Mouse (Mus musculus): Measurements from ENCODE around the gene Gsta3.
"Not testable (repeated sequence)": the region's sequence is repeated elsewhere in the genome, so short reads cannot be mapped to it uniquely, and the experiment has no call there.

Gsta3 gene

DNA sequence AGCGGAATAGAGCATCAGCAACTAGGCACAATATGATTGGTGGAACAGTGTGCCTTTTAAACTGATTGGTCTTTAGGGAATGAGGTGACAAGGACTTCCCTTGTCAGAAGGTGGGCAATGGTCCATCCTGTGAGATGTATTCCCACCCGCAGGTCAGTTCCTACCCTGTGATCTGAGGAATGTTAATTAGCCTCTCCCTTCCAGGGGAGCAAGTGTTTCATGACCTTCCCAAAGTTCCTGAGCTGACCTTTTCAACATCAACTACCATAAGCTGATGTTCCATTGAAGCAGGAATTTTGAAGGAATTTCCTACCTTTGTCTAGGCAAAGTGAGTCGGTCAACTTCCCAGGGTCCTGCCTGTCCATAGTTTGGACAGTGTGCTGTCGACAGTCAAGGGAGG is 13.5 kb downstream of the Gsta3 start:
- no peak for DNase-seq

DNA sequence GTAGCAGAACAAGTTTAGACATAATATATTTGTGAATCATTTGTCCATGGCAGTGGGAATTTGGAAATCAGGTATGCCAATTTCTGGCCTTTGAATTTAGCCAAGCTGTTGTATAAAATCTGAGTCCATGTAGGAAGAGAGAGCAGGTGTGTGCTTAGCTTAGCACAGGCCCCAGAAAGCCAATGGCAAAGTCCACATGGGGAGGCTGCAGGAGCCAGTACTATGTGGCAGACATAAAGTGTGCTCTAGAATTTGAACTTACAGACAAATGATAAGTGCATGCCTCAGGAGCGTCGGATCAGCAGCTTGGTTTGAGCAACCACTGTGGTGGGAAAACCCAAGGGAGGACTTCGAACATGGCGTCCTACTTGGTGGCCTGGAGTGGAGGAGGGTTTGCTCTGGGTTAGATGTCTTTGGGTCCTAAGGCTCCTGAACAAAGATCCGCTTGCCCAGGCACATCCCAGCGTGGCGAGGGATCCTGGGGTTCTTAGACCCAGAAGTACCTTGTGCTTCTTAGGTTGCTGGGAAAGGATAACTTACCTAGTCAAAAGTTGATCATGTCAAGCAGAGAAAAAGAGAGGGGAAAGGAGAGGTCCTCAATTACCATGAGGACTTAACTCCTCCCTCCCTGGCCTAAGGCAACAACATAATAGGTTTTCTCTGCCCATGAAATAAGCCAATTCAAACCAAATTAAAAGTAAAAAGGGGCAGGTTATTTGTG is 15.4 kb downstream of the Gsta3 start:
- DNase-seq, result no peak

DNA sequence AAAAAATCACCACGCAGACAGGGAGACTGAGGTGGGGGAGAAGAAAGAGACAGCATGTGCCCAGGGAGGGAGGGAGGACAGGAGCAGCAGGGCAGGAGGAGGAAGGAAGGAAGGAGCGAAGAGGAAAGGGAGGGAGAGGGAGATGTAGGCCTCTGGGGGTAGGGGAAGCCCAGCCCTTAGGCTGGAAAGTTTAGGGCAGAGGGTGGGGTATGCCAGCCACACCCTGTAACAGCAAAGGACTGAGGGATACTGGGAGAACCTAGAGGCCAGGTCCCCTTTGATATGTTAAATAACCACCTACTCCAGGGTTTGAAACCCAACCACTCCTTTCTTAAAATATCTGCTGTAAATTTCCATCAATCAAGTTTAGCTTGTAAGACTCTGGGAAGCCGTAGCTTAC is 16.0 kb downstream of the Gsta3 start:
- no peak for DNase-seq

DNA sequence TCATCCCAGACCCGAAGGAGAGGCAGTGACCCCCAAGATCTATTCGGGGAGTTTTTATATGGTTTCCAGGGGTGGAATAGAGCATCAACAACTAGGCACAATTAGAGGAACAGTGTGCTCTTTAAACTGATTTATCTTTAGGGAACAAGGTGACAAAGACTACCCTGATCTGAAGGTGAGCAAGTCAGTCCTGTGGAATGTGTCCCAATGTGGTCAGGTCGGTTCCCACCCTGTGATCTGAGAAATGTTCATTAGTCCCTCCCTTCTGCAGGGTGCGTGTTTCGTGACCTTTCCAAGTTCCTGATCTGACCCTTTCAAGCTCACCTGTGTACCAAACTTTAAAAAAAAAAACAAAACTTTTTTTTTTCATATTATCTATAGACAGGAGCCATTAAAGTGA is 16.5 kb downstream of the Gsta3 start:
- DNase-seq, result no peak

DNA sequence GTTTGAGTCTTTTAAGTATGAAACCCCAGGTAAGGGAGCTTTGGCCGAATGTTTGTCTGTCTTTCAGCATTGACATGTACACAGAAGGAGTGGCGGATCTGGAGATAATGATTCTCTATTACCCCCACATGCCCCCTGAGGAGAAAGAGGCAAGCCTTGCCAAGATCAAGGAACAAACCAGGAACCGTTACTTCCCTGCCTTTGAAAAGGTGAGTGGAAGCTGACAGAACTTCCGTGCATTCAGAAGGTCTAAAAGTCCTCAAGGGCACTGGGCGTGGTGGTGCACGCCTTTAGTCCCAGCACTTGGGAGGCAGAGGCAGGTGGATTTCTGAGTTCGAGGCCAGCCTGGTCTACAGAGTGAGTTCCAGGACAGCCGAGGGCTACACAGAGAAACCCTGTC is 19.6 kb downstream of the Gsta3 start:
- DNase-seq, result not testable (repeated sequence)

DNA sequence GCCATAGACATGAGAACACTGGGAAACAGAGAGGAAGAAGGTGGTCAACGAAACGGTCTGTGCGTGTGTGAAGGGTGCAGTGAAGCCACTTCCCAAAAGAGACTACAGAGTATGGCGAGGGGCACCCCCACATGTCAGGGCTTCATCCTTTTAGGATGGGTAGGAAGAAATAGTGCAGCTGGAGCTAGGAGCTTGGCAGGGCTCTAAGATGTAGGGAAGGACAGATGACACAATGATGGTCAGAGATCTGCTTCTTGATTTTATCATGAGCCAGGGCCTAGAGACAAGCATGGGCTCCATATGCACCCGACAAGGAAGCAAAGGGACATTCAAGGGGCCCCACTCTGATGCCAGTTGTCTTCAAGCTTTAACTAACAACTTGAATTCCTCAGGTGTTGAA is 22.0 kb downstream of the Gsta3 start:
- no peak for DNase-seq

DNA sequence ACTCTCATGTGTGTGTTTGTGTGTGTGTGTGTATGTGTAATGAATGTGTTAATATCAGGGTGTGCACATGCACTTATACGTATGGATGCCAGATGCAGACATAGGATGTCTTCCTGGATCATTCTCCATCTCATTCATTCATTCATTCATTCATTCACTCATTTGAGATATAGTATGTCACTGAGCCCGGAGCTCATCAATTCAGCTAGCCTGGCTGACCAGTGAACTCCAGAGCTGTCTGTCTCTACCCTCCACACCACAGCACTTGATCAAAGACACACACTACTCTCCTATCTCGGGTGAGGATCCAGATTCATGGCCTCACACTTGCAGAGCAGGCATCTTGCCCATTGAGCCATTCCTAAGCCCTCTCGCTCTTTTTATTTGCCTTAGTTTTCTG is 23.6 kb downstream of the Gsta3 start:
- no peak for DNase-seq

DNA sequence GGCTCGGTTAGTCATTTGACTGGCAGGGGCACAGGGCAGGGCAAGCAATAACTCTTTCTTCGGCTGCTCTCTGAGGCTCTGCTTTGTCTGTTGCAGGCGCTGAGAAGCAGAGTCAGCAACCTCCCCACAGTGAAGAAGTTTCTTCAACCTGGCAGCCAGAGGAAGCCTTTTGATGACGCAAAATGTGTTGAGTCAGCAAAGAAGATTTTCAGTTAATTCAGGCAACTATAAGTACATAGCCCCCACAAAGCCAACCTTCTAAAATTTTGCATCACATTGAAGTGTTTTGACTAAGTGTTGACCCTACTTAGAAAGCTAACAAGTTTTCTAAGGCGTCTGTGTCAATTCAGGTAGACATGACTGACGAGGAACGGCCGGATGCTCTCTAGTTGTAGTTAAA is 24.4 kb downstream of the Gsta3 start:
- no peak for DNase-seq

DNA sequence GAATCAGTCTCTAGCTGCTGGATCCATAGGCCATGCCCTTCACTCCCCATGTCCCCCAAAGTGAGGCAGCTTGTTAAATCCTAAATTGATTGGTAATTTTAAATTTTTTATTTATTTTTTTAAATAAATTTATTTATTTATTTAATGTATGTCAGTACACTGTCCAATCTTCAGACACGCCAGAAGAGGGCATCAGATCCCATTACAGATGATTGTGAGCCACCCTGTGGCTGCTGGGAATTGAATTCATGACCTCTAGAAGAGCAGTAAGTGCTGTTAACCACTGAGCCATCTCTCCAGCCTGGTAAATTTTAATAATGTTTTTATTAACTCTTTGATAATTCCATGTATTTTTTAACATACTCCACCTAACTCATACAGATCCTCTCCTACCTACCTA is 26.4 kb downstream of the Gsta3 start:
- DNase-seq, result no peak

DNA sequence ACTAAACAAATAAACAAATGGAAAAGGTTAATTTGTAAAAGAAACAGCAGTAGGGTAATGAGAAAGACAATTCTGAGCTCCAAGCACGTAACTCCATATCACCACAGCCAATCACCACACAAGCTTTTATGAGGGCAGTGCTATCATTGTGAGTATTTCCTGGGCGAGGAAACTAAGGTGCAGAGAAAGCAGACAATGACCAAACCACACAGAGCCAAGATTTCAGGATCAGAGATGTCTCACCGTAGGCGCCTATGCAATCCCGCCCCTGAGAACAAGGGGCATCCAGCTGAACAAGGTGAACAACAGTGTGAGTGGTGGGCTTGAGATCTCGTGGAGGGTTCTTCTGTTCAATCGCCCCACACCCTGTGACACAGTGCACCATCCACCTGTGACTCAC is 27.1 kb downstream of the Gsta3 start:
- not testable (repeated sequence) for DNase-seq

DNA sequence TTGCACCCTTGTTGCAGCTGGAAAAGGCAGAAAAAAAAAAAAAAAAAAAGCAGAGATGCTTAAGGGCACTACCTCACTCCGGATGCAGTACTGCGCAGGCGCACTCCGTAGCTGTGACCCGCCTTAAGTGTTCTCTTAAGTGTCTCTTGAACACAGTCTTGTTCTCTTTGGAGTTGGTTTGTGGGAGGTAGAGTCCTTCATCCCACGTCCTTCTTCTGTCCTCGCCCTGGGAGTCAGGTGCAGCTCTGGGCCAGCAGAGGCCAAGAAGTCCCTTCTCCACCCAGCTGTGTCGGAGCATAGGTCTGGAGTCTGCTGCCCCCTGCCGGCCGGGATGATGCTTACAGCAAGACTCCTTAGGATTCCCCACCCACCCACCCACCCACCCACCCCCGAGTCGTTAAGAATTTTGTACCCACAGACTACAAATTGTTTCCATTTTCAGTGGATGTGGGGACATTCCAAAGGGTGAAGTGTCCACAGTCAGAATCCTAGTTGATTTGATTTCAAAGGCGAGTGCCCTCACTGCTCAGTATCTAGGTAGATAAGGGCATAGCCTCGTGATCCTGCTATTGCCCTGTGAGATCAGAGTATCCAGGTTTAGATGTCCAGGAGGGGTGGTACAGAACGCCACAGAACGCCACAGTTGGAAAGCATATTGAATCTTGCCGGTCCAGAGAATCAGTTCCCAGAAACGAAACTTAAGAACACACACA is 31.1 kb downstream of the Gsta3 start:
- peak; percentile 54 to 79 for DNase-seq

DNA sequence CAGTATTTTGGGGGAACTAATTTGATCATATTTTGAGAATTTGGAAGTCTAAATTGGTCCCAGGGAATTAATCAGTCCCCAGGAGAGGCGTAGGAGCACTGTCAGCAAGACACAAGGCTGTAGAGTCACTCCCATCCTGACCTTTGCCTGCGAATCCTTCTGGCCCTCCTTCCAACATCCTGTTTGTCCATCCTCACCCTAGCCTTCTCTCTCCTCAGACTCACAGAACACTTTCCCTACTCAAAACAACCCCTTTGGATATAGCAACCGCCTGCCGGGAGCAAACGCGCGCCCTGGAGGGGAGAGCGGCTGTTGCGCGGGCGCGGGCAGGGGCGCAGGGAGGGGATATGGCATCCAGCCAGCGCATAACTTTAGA is 31.7 kb downstream of the Gsta3 start:
- DNase-seq, result no peak

DNA sequence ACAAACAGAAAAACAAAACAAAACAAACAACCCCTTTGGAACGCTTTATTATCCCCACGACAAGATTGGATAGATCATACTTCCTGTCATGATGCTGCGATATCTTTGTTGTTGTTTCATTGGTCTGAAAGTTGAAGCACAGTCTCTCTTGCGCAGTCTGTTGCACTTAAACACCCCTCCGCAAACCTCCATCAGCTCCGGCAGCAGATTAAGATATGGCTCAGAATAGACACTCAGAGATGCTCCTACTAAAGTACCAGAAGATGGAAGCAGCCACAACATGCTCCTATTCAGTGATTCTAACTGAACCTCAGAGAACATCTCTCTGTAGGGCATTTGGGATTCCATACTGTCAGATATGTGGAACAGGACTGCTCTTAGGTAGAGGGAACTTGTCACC is 32.7 kb downstream of the Gsta3 start:
- DNase-seq, result no peak

DNA sequence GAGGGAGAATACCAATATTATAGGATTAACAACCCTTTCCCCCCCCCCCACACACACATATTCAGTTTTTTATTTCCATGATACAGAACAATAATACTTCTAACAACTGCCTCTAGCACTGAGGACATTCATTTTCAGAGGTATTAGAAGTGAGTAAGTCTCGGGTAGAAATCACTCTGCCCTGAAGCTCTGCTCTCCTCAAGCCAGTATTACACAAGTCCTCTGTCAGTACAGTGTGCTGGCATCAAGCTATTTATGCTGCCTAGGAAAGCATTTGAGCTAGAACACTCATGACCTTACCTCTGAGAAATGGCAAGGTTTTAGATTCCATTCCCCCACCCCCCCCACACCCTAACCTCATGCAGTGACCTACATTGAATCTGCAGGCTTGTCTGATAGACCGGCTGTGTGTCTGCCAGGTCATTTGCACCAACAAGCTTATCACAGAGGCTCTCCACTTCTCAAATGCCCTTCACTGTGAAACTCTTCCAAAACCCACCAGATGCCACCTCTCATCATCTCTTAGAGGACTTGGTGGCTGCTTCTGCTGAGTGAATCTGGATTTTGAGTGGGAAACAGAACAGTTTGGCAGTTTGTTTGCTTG is 34.1 kb downstream of the Gsta3 start:
- no peak for DNase-seq

DNA sequence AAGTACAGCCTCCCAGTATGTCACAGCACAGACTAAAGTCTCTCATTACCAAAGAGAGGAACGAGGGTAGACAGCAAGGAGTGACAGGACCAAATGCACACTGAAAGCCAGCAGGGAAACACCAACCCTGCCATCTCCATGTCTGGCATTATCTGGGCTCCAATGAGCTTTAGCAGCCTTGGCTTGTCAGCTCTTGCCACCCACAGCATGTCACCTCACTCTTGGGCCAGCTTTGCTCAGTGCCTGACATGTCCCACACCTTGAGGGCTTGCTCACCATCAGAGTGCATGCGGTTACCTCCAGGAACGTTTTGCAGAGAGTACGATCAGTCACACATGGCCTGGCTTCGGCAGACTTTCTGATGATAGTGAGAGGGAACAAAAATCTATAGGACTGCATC is 35.0 kb downstream of the Gsta3 start:
- not testable (repeated sequence) for DNase-seq

DNA sequence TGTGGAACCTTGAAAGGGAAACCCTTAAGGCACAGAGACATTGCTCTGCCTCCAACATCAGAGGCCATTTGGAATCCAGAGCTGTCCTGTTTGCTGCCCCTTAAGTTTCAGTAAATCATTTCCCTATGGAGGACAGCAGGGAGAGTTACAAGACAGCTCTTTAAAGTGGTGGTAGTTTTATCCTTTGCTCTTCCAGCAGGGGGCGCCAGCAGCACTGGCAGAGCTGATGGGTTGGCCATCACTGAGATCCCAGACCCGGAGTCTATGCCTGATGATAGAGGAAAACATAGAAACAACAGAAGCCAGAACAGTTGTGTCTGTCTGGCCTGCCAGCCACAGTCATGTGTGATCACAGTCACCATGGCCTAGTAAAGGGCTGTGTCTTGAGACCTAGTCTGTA is 35.8 kb downstream of the Gsta3 start:
- DNase-seq, result not testable (repeated sequence)

DNA sequence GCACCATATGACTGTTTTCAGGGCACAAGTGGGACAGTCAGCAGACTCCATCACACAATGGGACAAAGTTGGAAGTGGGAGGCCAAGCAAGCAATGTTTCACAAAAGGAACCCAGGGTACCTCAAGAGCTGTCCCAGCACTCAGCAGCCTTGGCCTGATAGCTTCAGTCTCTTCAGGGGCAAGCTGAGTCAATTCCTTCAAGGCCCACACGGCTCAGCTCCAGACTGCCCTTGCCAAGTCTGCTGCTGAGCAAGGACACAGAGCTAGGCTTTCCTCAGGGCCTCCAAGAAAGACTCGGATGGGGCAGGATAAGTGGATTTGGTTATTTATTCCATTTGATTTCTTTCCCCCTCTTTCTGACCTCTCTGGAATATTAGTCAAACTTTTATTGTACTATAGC is 39.9 kb downstream of the Gsta3 start:
- DNase-seq, result no peak

DNA sequence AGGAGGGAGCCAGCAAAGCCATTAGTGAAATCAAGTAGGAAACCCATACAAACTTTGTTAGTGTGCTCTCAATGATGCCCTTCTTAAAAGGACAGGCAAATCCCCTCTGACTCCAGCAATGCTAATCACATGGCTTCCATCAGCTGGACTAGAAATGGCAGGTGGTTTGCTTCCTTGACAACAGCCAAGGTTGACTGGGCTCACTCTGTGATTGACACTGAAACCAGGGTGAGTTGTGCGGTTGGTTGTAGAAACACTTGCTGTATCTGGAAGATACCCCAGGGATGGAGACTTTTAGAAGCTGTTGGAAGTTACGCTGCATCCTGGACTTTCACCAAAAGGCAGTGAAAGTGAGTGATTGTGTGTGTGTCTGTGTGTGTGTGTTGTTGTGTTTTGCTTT is 44.3 kb downstream of the Gsta3 start:
- DNase-seq, result not testable (repeated sequence)

DNA sequence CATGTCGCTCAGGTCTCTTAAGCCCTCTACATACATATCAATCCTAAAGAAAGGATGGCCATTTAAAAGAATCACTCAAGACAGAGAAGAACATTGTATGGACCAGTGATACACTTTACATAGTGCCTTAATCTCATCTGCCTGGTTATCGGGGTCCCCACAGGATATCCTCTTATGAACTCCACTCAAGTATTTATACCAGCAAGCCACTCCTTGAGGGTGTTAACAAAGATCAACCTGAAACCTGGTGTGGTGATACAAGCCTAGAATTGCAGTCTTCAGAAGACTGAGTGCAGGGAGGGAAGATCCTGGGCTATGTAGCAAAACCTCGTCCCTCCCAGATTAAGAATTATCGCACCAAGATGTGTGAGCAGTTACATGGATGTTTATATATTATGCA is 51.0 kb downstream of the Gsta3 start:
- DNase-seq, result no peak

DNA sequence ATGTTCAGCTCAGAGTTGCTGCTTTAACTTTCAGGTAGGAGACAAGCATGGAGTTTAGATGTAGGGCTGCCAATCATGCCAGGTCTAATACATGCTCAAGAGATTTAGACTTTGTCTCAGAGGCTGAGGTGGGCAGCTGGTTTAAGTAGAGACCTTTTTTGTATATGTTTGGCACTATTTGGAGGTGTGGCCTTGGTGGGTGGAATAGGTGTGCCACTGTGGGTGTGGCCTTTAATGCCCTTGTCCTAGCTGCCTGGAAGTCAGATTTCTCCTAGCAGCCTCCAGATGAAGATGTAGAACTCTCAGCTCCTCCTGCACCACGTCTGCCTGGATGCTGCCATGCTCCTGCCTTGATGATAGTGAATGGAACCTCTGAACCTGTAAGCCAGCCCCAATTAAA is 52.2 kb downstream of the Gsta3 start:
- DNase-seq, result no peak

DNA sequence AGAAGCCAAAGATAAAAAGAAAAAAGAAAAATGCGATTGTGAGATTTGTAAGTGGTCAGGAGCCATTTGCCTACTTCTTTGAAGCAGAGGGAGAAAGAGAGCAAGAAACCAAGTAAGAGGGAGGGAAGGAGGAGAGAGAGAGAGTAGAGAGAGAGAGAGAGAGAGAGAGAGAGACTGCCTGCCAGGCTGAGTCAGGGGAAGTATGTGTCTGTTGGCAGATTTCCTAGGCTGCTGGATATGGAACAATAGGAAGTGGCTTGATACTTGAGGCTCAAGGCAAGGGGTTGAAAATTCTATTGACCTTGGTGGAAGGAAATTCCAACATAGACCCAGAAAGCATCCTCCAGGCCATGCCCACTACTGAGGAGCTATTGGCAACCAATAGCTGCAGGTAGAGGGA is 55.8 kb downstream of the Gsta3 start:
- DNase-seq, result no peak

DNA sequence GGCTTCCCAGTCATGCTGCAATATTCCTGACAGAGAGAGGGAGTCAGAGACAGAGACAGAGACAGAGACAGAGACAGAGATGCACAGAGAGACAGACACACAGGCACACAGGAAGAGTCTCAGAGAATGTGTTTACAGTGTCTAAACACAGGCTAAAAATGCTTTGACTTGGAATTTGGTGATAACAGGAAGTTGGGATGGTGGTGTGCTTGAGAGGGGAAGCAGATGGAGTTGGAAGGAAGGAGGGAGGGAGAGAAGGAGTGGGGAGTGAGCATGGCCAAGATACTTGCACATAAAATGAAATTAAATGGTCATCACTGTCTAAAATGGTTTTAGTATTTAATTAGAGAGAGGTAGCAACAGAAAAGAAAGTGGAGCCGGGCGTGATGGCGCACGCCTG is 57.7 kb downstream of the Gsta3 start:
- DNase-seq, result no peak

DNA sequence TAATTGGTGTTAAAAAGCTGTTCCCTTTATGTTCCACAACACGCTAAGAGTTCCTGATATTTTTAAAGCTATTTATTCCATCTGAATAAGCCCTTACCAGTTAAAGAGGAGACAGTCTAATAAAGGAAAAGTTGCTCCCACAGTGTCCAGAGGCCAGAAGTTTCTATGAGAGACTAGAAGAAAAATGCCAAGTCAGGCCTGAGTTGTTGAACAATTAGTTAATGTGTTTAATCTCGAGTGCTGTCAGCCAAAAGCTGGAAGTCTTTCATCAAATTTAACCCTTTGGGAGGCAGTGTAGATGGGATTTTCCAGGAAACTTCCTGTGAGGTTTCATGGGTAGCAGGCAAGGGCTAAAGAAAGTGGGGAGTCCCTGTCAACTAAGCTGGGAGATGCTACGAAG is 59.4 kb downstream of the Gsta3 start:
- peak in 1 of 2 experiments; percentile 23 for DNase-seq

DNA sequence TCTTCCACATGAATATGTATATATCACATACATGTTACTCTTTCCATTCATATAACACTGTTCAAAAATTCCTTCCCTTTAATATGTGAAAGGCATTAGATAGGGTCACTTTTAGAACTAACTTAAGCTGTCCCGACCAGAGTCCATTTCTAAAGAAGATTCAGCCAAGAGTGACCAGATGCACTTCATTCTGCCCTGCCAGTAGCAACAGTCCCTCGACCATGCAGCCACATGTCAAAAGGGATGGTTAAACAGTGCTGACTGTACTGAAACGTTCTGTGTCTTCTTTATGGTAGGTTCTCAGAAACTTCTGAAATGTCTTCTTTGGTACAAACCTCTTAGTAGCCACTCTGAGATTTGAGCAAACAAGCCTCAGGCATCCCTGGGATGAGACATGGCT is 61.3 kb downstream of the Gsta3 start:
- DNase-seq, result no peak

DNA sequence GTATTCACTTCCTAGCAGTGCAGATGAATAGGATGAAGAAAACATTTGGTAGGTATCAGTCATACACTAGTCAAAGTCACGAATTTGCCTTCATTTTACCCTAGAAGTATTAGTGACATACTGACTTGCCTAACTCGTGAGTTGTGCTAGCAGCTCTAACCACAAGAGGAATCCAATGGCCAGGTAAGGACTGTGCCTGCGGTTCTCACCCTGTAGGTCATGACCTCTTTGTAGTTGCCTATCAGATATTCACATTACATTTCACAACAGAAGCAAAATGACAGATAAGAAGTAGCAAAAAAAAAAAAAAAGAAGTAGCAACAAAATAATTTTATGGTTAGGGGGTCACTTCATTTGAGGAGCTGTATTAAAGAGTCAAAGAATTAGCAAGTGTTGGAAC is 63.8 kb downstream of the Gsta3 start:
- DNase-seq, result no peak

Data from kidney, adult 8-10 months (tissue).